Mouse (Mus musculus) heart, embryonic 11.5 days (tissue): ENCODE measurements at regions not wholly inside any gene's neighbourhood (a gene's known extent, or its start where the extent isn't known, plus 50 kb on each side); places are given as distances from the start of the nearest gene placed in this dataset.

Experiments used
- ATAC-seq: fragments of 200-750 bp; cut with Nextera tagmentation; replicated peaks from 2 replicates; pipeline ENCODE4 v1.8.0; 2017; ENCODE audit warnings: moderate library complexity; ENCODE audit not compliant: insufficient number of reproducible peaks, low FRiP score, low TSS enrichment
- H3K27ac ChIP-seq: fragments of 300-500 bp; sonication (generic); 2 replicates; pipeline ENCODE4 v1.5.1; 2014; ENCODE audit warnings: mild to moderate bottlenecking, low read depth, low read length
- H3K27me3 ChIP-seq: fragments of 300-500 bp; sonication (generic); 2 replicates; pipeline ENCODE4 v1.6.1; 2014; ENCODE audit warnings: mild to moderate bottlenecking, low read length, mixed read lengths; ENCODE audit not compliant: control insufficient read depth, insufficient read depth
- H3K36me3 ChIP-seq: fragments of 300-500 bp; sonication (generic); 2 replicates; pipeline ENCODE4 v1.6.1; 2014; ENCODE audit warnings: mild to moderate bottlenecking, low read length, moderate library complexity, mixed read lengths; ENCODE audit not compliant: control insufficient read depth, insufficient read depth
- H3K4me1 ChIP-seq: fragments of 300-500 bp; sonication (generic); 2 replicates; pipeline ENCODE4 v1.6.1; 2014; ENCODE audit warnings: low read length; ENCODE audit not compliant: control insufficient read depth, insufficient read depth
- H3K4me2 ChIP-seq: fragments of 300-500 bp; sonication (generic); 2 replicates; pipeline ENCODE4 v1.6.1; 2014; ENCODE audit warnings: mild to moderate bottlenecking, moderate library complexity
- H3K4me3 ChIP-seq: fragments of 300-500 bp; sonication (generic); 2 replicates; pipeline ENCODE4 v1.5.1; 2014; ENCODE audit warnings: low read depth, low read length
- H3K9ac ChIP-seq: fragments of 300-500 bp; sonication (generic); 2 replicates; pipeline ENCODE4 v1.6.1; 2014; ENCODE audit warnings: mild to moderate bottlenecking, low read depth, low read length, moderate library complexity
- H3K9me3 ChIP-seq: fragments of 300-500 bp; sonication (generic); replicated peaks from 2 replicates; pipeline ENCODE4 v1.6.1; 2016; ENCODE audit warnings: low read length; ENCODE audit not compliant: control insufficient read depth
- WGBS: fragments of 180-500 bp; shearing (Covaris S2); extraction: QIAGEN DNeasy Blood & Tissue Kit; methylation state at CpG from one replicate; pipeline ENCODE4 v1.1.7; 2014; ENCODE audit not compliant: insufficient replicate concordance; 5-methylcytosine and 5-hydroxymethylcytosine counted together

- WGBS = 83% methylated on average over 7 of the region's 7 CpGs
- Histone ChIP-seq H3K27ac (no peak overlapping the region), H3K27me3 (no peaks in the 10 kb centered on the region), H3K4me1 (no peaks in the 10 kb centered on the region), H3K4me2 (no peak overlapping the region), H3K9ac (no peak overlapping the region), H3K4me3 (no peak overlapping the region), H3K9me3 (no peaks in the 10 kb centered on the region), H3K36me3 (no peaks in the 10 kb centered on the region)
- no peak for ATAC-seq
Measured at GRCm38 (mm10) chr1:33025379-33025778, 478.3 kb upstream of the Gm5415 start.

- Histone ChIP-seq H3K27ac (no peak overlapping the region), H3K4me3 (no peak overlapping the region), H3K9me3 (no peaks in the 10 kb centered on the region), H3K36me3 (no peaks in the 10 kb centered on the region), H3K27me3 (no peaks in the 10 kb centered on the region), H3K9ac (no peak overlapping the region), H3K4me2 (no peak overlapping the region), H3K4me1 (no peaks in the 10 kb centered on the region)
- ATAC-seq = no peak
- WGBS = 77% methylated on average over 4 of the region's 4 CpGs
Measured at GRCm38 (mm10) chr1:33022852-33023251, 475.8 kb upstream of the Gm5415 start.

GRCm38 (mm10) chr1:33003992-33004391, 456.9 kb upstream of the Gm5415 start:
- no peak for ATAC-seq
- Histone ChIP-seq H3K27ac (no peak overlapping the region), H3K36me3 (no peaks in the 10 kb centered on the region), H3K4me1 (no peaks in the 10 kb centered on the region), H3K4me2 (no peak overlapping the region), H3K9ac (no peak overlapping the region), H3K4me3 (no peak overlapping the region), H3K27me3 (no peaks in the 10 kb centered on the region), H3K9me3 (no peaks in the 10 kb centered on the region)
- WGBS = 80% methylated on average over 3 of the region's 3 CpGs

- Histone ChIP-seq H3K4me1 (no peaks in the 10 kb centered on the region), H3K36me3 (no peaks in the 10 kb centered on the region), H3K9ac (no peak overlapping the region), H3K9me3 (no peaks in the 10 kb centered on the region; the same call in 1 of the 2 replicates), H3K4me3 (no peak overlapping the region), H3K27ac (no peak overlapping the region), H3K4me2 (no peak overlapping the region), H3K27me3 (no peaks in the 10 kb centered on the region)
- WGBS = 65% methylated on average over 3 of the region's 3 CpGs
- ATAC-seq = no peak
Measured at GRCm38 (mm10) chr1:32964957-32965356, 417.9 kb upstream of the Gm5415 start.

GRCm38 (mm10) chr1:32959316-32959715, 412.2 kb upstream of the Gm5415 start:
- no peak overlapping the region for H3K4me2 ChIP-seq
- H3K27ac ChIP-seq = no peak overlapping the region
- ATAC-seq = no peak
- no peak overlapping the region for H3K4me3 ChIP-seq
- no peak overlapping the region for H3K9ac ChIP-seq
- no peaks in the 10 kb centered on the region for H3K4me1 ChIP-seq
- H3K27me3 ChIP-seq = no peaks in the 10 kb centered on the region
- peaks cover 3% of the 10 kb centered on the region; the same call in 1 of the 2 replicates for H3K9me3 ChIP-seq
- H3K36me3 ChIP-seq = no peaks in the 10 kb centered on the region
- whole genome bisulfite sequencing = 75% methylated on average over 6 of the region's 6 CpGs

- no peak for ATAC-seq
- 70% methylated on average over 4 of the region's 4 CpGs for WGBS
- H3K36me3 ChIP-seq = no peaks in the 10 kb centered on the region
- H3K4me3 ChIP-seq = no peak overlapping the region
- H3K4me2 ChIP-seq = no peak overlapping the region
- no peaks in the 10 kb centered on the region for H3K4me1 ChIP-seq
- no peaks in the 10 kb centered on the region for H3K9me3 ChIP-seq
- H3K27ac ChIP-seq = no peak overlapping the region
- H3K27me3 ChIP-seq = no peaks in the 10 kb centered on the region
- no peak overlapping the region for H3K9ac ChIP-seq
Measured at GRCm38 (mm10) chr1:32946254-32946653, 399.2 kb upstream of the Gm5415 start.

- ATAC-seq = no peak
- no peaks in the 10 kb centered on the region for H3K4me1 ChIP-seq
- H3K9ac ChIP-seq = no peak overlapping the region
- no peak overlapping the region for H3K4me2 ChIP-seq
- H3K27me3 ChIP-seq = no peaks in the 10 kb centered on the region
- no peaks in the 10 kb centered on the region for H3K36me3 ChIP-seq
- no peaks in the 10 kb centered on the region for H3K9me3 ChIP-seq
- H3K4me3 ChIP-seq = no peak overlapping the region
- no peak overlapping the region for H3K27ac ChIP-seq
- 73% methylated on average over 3 of the region's 3 CpGs for WGBS
Measured at GRCm38 (mm10) chr1:32930381-32930780, 383.3 kb upstream of the Gm5415 start.

GRCm38 (mm10) chr1:32902437-32902836, 355.3 kb upstream of the Gm5415 start:
- H3K9me3 ChIP-seq = no peaks in the 10 kb centered on the region
- ATAC-seq = no peak
- no peak overlapping the region for H3K4me2 ChIP-seq
- no peak overlapping the region for H3K4me3 ChIP-seq
- no peaks in the 10 kb centered on the region for H3K27me3 ChIP-seq
- H3K9ac ChIP-seq = no peak overlapping the region
- no peaks in the 10 kb centered on the region for H3K4me1 ChIP-seq
- H3K36me3 ChIP-seq = no peaks in the 10 kb centered on the region
- H3K27ac ChIP-seq = no peak overlapping the region

GRCm38 (mm10) chr1:32887728-32888127, 340.6 kb upstream of the Gm5415 start:
- H3K9ac ChIP-seq = no peak overlapping the region
- no peaks in the 10 kb centered on the region for H3K27me3 ChIP-seq
- no peak overlapping the region for H3K4me3 ChIP-seq
- H3K36me3 ChIP-seq = no peaks in the 10 kb centered on the region
- H3K4me1 ChIP-seq = no peaks in the 10 kb centered on the region
- no peak overlapping the region for H3K4me2 ChIP-seq
- no peak for ATAC-seq
- H3K9me3 ChIP-seq = no peaks in the 10 kb centered on the region
- no peak overlapping the region for H3K27ac ChIP-seq
